Mouse (Mus musculus): ENCODE data around the gene Btbd6. TPM values are rescaled to one million over a fixed set of nuclear protein-coding genes. Genes with fewer than 3 reads are reported as not detected.

Gene Btbd6
- polyA plus RNA-seq (2012) = 75.1 and 103 TPM in 2 replicates

DNA sequence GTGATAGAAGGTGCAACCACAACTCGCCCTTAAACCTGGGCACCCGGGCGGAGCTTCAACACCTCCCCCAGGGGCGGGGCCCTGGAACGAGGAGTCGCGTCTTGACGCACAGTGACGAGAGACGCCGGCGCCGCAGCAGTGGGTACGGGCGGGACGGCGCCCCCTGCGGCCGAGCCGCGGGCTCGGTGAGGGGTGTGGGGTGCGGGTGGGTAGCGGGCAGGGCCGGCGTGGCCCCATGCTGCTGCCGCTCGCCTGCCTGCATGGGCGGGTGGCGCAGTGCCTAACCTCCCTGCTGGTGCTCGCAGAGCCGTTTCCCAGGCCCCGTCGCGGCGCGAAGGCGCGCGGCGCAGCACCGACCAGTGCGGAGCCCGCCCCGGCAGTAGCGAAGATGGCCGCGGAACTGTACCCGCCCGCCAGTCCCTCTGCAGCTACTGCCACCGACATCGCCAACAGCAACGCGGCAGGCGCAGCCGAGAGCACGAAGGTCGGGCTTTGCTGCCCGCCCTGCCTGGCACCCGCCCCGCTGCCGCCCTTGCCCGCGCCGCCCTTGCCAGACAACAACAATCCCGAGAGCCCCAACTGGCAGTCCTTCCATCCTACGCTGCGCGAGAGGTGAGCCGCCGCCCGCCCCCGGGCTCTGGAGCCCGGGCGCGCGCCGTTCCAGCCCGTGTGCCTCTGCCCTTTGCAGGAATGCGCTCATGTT lies at the start of gene Btbd6:
Btbd6 (plus strand) TSS at position 112 of the 703 bp plus-strand sequence.
- no peak for TF ChIP-seq GATA1 (IDR thresholded peaks at IDR 0.05; ENCODE audit: low read length)

DNA sequence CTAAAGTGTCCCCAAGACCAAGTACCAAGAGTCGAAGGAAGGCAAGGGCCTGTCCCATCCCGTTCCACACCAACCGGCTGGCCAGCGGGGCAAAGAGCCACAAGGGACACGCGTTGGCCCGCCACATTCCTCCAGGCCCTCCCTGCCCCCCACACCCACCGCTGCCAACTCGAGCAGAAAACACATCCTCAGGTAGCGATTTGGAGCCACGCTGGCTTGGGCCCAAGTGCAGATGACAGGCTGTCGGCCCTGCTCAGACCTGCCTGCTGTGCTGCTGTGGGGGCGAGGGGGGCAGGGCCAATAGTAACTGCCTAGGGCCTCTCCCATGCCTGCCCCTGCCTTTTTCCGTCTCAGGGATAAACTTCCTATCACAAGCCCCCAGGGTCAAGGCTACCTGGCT lies 49.0 kb upstream of the Btbd6 start:
- TF ChIP-seq GATA1 (IDR thresholded peaks at IDR 0.05; ENCODE audit: low read length) = no peak

DNA sequence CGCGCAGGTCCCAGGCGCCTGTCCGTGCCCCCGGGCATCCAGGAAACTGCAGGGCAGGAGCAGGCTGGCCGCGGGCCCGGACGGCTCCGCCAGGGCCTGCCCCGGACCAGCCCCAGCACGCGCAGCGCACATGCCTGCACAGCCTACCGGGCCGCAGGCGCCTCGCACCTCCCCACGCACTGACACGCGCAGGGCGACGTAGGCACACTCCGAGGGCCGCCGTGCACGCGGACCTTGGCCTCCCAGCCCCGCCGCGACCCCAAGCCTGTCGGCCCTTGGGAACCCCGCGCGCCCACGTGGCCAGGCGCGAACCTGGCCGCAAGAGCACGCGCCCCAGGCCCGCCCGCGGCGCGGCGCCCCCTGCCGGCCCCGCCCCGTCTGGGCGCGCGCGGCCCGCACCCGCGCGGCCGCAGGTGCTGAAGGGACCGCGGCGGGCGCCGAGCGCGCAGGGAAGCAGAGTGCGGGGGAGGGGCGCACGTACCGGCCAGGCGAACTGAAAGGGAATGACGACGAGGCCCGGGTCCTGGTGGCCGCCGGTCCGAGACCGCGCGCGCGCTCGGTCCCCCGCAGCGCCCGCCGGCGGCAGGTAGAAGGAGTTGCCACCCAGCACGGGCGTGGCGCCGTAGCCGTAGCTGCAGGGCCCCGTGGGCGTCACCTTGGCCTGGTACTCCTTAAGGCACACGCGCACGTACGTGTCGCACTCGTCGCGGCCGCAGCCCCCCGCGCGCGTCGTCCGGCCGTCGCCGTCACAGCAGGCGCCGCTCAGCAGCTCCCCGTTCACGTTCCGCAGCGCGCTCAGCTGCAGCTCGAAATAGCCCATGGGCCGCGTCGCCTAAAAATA lies 47.7 kb upstream of the Btbd6 start:
- TF ChIP-seq GATA1 (IDR thresholded peaks at IDR 0.05; ENCODE audit: low read length) = no peak

DNA sequence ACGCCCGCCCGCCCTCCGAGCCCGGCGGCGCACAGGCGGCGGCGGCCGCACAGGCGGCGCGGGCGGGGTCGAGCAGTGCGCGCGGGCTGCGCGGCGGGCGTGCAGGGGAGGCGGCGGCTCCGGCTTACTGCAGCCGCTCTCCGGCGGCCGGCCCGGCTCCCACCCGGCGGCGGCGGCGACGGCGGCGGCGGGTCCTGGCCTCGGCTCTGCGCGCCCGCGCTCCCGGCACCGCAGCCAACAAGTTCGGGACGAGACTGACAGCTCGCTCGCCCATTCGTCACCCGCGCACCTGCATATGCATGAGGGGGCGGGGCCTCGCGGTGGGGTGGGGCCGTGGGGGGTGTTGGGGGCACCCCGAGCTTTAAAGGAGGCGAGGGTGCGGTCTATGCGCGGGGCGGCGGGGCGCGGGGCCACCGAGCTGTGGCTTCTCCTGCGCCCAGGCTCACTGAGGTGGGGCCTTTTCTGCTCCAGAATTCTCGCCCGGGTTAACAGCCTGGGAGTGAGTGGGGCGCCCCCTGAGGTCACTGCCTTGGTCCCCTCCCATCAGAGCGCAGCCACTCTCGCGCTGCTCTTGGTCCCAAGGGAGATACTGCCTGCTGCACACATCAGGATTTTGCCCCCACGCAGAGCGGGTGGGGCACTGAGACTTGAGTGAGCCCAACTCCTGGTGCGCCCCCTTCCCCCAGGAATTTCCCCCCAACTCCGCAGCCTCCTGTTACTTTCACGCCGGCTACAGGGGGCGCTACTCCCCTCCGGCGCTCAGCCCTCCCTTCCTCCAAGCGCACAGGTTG lies 46.5 kb upstream of the Btbd6 start, which contains the start of gene Jag2:
Jag2 (minus strand) TSS at position 215 of the 791 bp plus-strand sequence.
- TF ChIP-seq GATA1 (IDR thresholded peaks at IDR 0.05; ENCODE audit: low read length) = no peak

DNA sequence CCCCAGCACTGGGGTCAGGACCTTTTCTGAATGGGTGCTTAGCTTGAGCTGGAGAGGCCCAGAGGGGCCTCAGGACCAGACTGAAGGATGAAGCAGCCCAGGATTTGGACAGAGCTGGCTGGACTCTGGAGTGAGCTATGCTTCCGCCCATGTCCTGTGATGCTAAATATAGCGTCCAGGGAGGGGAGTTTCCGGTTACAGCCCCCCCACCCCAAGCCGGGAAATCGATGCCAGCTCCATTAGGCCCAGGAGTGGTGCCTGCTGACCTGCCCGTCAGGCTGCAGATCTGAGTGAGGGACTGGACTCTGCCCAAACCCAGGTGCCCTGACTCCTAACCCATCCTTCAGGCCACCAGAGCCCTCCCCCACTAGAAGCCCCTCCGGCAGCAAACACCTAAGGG lies 43.6 kb upstream of the Btbd6 start:
- TF ChIP-seq GATA1 (IDR thresholded peaks at IDR 0.05; ENCODE audit: low read length) = no peak

DNA sequence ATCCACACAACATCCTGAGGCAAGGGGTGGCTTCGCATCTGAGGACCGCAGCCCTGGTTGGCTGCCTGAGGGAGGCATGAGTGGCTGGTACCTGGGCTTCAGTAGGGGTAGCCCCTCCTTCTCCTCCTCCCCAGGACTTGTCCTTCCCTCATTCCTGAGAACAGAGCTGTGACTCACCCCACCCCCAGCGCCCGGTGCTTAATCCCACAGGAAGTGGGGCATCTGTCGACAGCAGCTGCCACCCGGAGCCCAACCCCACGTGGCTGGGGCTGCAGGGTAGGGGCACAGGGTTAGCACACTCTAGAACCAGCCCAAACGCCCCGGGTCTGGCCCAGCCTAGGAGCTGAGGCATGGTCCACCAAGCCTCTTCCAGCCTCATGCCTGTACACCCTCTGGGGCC lies 38.4 kb upstream of the Btbd6 start:
- no peak for TF ChIP-seq GATA1 (IDR thresholded peaks at IDR 0.05; ENCODE audit: low read length)

DNA sequence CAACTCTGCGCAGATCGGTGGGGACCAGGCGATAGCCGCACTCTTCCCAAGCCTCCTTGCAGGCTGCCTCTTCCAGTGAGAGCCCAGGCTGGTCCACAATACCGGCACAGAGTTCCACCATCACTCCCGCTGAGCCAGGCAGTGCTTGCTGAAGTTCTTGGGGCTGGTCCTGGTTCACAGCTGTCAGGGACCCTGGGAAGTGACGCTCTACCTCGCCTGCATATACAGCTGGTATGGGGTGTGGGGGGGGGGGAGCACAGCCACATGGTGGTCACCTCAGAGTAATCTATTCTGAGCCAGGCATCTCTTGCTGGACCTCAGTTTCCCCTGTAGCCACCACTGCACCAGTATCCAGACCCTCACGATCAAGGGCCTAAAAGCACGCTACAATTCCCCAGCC lies 37.9 kb upstream of the Btbd6 start:
- TF ChIP-seq GATA1 (IDR thresholded peaks at IDR 0.05; ENCODE audit: low read length) = no peak

DNA sequence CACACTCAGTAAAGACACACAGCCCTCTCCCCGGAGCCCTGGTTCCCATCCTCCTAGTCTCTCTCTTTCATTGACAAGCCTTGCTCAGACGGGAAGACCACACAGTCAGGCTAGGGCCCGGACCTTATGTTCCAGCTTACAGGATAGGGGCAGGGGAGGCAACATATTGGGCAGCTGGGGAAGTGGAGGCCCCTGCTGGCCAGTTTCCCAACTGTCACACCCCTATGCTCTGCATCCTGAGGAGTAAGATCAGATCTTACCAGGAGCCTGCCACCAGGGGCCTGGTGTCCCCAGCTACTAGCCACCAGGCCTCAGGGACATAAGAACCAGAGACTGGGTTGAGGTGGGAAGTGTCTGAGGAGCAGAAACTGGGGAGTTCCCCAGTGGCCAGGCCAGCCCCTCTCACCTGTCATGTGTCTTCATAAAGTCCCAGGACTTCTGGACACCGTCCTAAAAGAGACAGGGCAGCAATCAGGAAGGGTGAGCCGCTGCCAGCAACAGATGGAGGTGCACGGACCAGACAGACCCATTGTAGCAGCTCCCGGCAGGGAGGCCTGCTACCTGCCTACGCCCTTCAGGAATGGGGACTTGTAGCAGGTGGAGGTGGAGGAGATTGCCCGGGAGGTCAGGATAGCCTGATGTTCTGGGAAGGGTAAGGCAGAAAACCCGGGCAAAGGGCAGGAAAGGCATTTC lies 37.3 kb upstream of the Btbd6 start:
- TF ChIP-seq GATA1 (IDR thresholded peaks at IDR 0.05; ENCODE audit: low read length) = no peak

DNA sequence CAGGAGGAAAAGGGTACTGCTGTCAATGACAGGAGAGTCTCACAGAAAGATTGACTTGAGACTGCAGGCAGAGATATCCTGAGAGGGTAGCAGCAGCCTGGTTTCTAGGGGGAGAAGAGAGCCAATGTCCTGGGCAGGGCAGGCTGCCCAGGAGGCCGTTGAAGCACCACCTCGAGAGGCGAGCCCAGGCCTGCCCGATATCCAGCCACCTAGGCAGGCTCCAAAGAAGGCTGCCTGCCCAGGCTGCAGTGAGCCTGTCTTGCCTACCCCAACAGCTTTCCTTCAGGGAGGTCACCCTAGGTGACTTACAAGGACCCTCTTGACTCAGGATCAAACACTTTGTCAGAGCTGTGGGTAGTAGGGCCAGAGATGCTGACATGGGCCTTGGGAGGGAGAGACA lies 36.0 kb upstream of the Btbd6 start:
- TF ChIP-seq GATA1 (IDR thresholded peaks at IDR 0.05; ENCODE audit: low read length) = no peak

DNA sequence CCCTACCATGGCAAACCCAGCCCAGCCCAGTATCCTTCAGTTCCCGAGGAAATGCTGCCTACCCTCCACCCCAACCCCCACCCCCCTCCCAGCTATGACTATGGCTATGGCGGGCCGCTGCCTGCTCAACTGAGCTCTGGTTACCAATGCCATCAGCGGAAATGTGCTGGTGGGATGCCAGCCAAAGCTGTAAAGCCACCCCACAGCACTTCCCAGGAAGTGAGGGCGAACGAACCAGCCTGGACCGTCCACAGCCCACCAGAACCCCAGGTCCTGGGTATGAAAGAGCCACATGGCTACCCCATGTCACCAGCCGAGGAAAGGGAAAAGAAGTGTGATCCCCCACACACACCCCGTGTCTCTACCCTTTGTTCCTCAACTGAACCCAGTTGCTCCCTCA lies 35.6 kb upstream of the Btbd6 start:
- TF ChIP-seq GATA1 (IDR thresholded peaks at IDR 0.05; ENCODE audit: low read length) = no peak

DNA sequence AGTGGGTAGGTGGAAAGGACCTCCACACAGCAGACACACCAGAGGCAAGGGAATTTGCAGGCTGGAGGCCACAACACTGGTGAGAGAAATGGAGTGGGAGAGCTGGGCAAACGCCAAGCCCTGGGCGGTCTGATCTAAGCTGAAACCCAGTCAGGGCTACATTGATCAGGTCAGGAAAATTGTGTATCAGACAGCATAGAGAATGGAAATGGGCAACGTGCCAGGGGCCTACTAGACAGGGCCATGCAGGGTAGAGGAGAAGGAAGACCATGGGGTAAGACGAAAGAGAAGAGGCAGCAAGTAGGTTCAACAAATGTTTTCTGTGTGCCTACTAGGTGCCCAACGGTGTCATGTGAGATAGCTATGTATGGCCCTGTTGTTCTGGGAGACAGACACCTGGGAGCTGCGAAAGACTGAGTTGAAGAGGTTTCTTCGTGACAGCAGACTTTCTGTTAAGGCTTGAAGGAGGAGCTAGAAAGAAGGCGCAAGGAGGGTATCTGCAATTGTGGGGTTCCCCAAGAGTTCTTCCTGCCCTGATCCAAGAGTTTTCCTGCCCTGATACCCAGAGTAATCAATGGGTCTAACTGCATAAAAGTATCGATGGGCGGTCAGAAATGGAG lies 35.0 kb upstream of the Btbd6 start:
- TF ChIP-seq GATA1 (IDR thresholded peaks at IDR 0.05; ENCODE audit: low read length) = no peak

DNA sequence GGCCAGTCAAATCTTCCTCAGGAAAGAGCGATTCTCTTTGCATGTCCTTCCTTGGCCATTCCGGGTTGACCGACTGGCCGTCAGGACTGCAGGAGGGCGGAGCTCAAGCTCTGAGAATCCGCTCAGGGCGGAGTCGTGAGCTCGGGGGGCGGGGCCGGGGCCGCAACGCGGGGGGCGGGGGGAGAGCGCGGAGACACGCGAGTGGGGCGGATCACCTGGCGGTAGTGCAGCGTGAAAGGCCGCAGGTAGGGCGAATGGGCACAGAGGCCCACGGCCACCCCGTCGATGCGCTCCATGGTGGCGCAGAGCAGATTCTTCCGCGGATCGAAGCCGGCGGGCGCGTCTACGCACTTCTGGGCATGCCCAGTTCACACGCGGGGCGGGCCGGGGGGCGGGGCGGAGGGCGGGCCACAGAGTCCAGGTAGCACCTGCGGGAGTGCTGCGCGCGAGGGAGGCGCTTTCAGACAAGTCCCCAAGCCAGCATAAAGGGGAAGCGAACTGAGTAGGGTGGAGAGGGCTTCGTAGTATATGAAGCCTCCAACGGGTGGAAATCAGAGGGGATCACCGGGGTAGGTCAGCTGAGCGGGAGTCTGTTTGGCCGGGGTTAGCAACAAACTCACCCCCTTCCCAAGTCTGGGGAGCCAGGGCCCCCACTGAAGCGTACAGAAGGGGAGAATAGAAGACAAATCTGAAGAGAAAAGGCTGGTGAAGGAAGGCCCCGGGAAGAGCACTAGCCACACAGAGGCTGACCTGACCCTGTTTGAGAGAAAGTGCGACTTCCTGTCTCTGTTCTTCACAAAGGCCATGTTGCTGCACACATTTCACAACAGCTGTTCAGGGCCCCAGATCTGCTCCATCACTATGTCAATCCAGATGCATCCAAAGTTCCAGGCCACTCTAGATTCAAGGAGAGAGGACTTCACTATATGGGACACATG lies 34.2 kb upstream of the Btbd6 start, which contains the start of gene Nudt14:
Nudt14 (minus strand) TSS at position 349 of the 938 bp plus-strand sequence.
- no peak for TF ChIP-seq GATA1 (IDR thresholded peaks at IDR 0.05; ENCODE audit: low read length)

DNA sequence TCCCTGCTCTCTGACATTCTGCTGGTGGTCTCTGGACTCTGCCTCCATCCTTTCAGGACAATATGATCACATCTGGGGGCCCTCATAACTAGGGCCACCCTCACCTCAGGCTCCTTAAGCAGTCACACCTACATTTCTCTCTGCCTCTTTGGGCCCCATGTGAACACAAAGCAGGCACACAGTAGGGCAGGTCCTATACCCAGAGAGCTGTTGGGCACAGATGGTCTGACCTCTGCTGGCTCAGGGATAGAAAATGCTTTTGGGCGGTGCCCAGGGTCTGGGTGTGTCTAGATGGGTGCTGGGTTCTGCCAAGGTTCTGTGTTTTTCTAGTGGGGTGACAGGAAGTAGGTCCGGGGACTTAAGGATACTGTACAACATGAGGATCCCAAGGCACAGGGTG lies 32.6 kb upstream of the Btbd6 start:
- TF ChIP-seq GATA1 (IDR thresholded peaks at IDR 0.05; ENCODE audit: low read length) = no peak

DNA sequence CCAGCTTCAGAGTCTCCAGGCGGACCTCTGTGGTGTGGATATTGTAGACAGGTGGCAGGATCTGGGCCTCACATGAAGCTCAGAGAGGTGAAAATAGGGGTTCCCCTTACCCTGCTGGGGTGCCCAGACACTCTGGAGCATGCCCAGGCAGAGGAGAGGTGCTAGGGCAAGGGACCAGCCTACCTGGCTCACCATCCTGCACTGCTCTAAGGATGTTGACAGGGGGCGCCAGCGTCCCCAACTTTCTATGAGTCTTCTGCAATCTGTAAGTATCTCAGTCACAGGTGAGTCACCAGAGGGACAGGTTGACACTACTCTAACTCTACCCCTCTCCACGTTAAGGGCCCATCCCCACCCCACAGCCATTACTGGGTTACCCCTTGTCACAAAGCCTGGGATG lies 29.0 kb upstream of the Btbd6 start:
- no peak for TF ChIP-seq GATA1 (IDR thresholded peaks at IDR 0.05; ENCODE audit: low read length)
